Mouse (Mus musculus) neural tube, embryonic 11.5 days (tissue): ENCODE measurements around the gene Tcf20. TPM values are rescaled to one million over a fixed set of nuclear protein-coding genes. Genes with fewer than 3 reads are reported as not detected.

Source experiments
- ATAC-seq: fragments of 200-750 bp; cut with Nextera tagmentation; 2 replicates; pipeline ENCODE4 v1.8.0; 2017; ENCODE audit warnings: moderate number of reproducible peaks, mild to moderate bottlenecking, moderate TSS enrichment, moderate library complexity; ENCODE audit not compliant: insufficient read depth, low FRiP score, low TSS enrichment
- DNase-seq: peaks from one replicate; pipeline ENCODE4 v3.0.0-alpha.2; 2015; ENCODE audit warnings: low spot score
- H3K27ac ChIP-seq: fragments of 300-500 bp; sonication (generic); 2 replicates; pipeline ENCODE4 v1.5.1; 2014; ENCODE audit warnings: low read depth, mild to moderate bottlenecking, low read length
- H3K27me3 ChIP-seq: fragments of 300-500 bp; sonication (generic); 2 replicates; pipeline ENCODE4 v1.6.1; 2014; ENCODE audit warnings: mild to moderate bottlenecking, low read length, mixed read lengths; ENCODE audit not compliant: control insufficient read depth, insufficient read depth
- H3K36me3 ChIP-seq: fragments of 300-500 bp; sonication (generic); 2 replicates; pipeline ENCODE4 v1.6.1; 2014; ENCODE audit warnings: mild to moderate bottlenecking, low read length, moderate library complexity, mixed read lengths; ENCODE audit not compliant: control insufficient read depth, insufficient read depth
- H3K4me1 ChIP-seq: fragments of 300-500 bp; sonication (generic); 2 replicates; pipeline ENCODE4 v1.6.1; 2014; ENCODE audit warnings: low read length, mixed read lengths; ENCODE audit not compliant: control insufficient read depth, insufficient read depth
- H3K4me2 ChIP-seq: fragments of 300-500 bp; sonication (generic); 2 replicates; pipeline ENCODE4 v1.6.1; 2014; ENCODE audit warnings: low read depth, mild to moderate bottlenecking, moderate library complexity
- H3K4me3 ChIP-seq: fragments of 300-500 bp; sonication (generic); 2 replicates; pipeline ENCODE4 v1.5.1; 2014; ENCODE audit warnings: low read depth, low read length
- H3K9ac ChIP-seq: fragments of 300-500 bp; sonication (generic); 2 replicates; pipeline ENCODE4 v1.6.1; 2014; ENCODE audit warnings: mild to moderate bottlenecking, low read length
- H3K9me3 ChIP-seq: fragments of 300-500 bp; sonication (generic); 2 replicates; pipeline ENCODE4 v1.6.1; 2016; ENCODE audit warnings: low read length; ENCODE audit not compliant: control insufficient read depth
- WGBS: fragments of 180-500 bp; shearing (Covaris S2); extraction: QIAGEN DNeasy Blood & Tissue Kit; methylation state at CpG from one replicate; pipeline ENCODE4 v1.1.7; 2014; 5-methylcytosine and 5-hydroxymethylcytosine counted together
- polyA plus RNA-seq: library from polyadenylated mRNA; unstranded; fragments of >200 nt; fragmentation: Nextera tagmentation; extraction: Ambion mirVana; gene quantifications from 2 replicates; pipeline ENCODE4 v1.2.1, GENCODE M21; 2014

Tcf20 gene
- polyA plus RNA-seq, 1 experiment from 2014 or later: 12.4 TPM

DNA sequence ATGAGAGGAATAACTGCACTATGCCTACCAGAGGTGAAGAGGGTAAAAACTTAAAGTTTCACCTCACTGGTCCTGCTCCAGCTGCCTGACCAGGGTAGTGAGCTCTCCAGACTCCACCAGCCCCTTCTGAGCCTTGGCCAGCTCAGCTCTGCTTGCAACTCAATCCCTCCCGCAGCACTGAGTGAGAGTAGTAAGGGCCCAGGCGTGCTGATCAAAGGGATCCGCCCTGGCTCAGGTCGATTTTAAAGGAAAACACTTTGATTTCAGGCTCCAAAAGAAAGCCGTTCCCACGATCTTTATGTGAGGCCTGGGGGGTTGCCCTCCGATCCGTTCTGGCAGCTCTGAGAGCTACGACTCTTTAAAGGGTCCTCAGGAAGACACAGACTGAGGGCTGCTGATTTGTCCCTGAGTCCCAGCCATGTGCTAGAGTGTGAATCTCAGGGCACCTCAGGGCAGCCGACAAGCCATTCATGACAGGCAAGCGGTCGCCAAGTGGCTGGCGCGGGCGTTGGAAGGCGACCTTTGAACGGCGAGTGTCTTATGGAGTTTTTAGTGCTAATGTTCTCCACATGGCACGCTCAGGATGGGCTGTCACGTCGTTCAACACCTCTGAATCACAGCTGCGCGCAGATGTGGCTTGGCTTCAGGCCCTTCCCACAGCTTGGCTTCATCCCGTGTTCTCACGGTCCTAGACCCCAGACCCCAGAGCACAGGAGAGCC, 37.5 kb upstream of the Tcf20 start:
- Histone ChIP-seq H3K27me3 (no peaks in the 10 kb centered on the region), H3K4me1 (peaks cover 19% of the 10 kb centered on the region), H3K27ac (0 out of 2 replicates have a peak overlapping the region, but pooled peaks have one; percentile 10), H3K4me2 (no peak overlapping the region), H3K9me3 (no peaks in the 10 kb centered on the region), H3K4me3 (no peak overlapping the region), H3K36me3 (no peaks in the 10 kb centered on the region), H3K9ac (no peak overlapping the region)
- ATAC-seq (no peak), DNase-seq (peak; percentile 51)
- WGBS: 13% methylated on average over 25 of the region's 25 CpGs

- no peak overlapping the region for H3K27ac ChIP-seq
- 28% methylated on average over 8 of the region's 8 CpGs for WGBS
- H3K36me3 ChIP-seq: no peaks in the 10 kb centered on the region
- H3K4me3 ChIP-seq: no peak overlapping the region
- peaks cover 17% of the 10 kb centered on the region for H3K4me1 ChIP-seq
- no peaks in the 10 kb centered on the region for H3K27me3 ChIP-seq
- H3K4me2 ChIP-seq: no peak overlapping the region
- no peak overlapping the region for H3K9ac ChIP-seq
- ATAC-seq (no peak), DNase-seq (no peak)
- no peaks in the 10 kb centered on the region for H3K9me3 ChIP-seq
Observed at GRCm38 (mm10) chr15:83022947-83023346, 35.3 kb upstream of the Tcf20 start.

GRCm38 (mm10) chr15:83010990-83011664, 23.5 kb upstream of the Tcf20 start:
- peaks cover 19% of the 10 kb centered on the region for H3K4me1 ChIP-seq

DNA sequence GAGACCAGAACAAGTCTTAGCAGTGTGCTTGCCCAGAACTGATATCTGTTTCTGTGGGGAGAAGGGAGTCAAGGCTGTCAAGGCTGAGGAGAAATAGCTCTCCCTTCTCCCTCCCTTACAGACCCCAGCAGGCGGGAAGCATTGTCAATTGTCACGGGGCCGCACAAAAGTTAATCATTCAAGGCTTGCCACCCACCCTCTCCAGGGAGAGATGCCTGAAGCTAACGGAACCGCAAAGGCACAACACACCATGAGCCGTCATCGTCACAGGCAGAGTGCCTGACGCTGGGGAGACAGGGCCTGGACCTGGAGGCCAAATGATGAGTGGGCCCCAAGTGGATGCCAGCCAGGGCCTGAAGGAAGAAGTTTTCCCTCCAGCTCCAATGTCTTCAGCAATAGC, 22.8 kb upstream of the Tcf20 start:
- peak; percentile 58 for DNase-seq
- H3K4me1 ChIP-seq: peaks cover 19% of the 10 kb centered on the region
- H3K36me3 ChIP-seq: no peaks in the 10 kb centered on the region
- H3K4me2 ChIP-seq: no peak overlapping the region
- H3K27ac ChIP-seq: no peak overlapping the region
- 9% methylated on average over 8 of the region's 8 CpGs for WGBS
- no peaks in the 10 kb centered on the region for H3K9me3 ChIP-seq
- H3K27me3 ChIP-seq: 0 out of 2 replicates have a peak, but pooled peaks cover 2% of the 10 kb centered on the region
- H3K9ac ChIP-seq: no peak overlapping the region
- no peak for ATAC-seq
- no peak overlapping the region for H3K4me3 ChIP-seq

More at GRCm38 (mm10) chr15:83010990-83011664, 23.5 kb upstream of the Tcf20 start:
- Histone ChIP-seq H3K4me3 (no peak overlapping the region), H3K27me3 (0 out of 2 replicates have a peak, but pooled peaks cover 2% of the 10 kb centered on the region), H3K27ac (no peak overlapping the region), H3K4me2 (no peak overlapping the region), H3K9me3 (no peaks in the 10 kb centered on the region), H3K9ac (no peak overlapping the region; the same call in 1 of the 2 replicates), H3K36me3 (no peaks in the 10 kb centered on the region)
- ATAC-seq (0 out of 2 replicates have a peak, but pooled peaks have one; percentile 27), DNase-seq (peak; percentile 50)
- 26% methylated on average over 15 of the region's 15 CpGs for WGBS

DNA sequence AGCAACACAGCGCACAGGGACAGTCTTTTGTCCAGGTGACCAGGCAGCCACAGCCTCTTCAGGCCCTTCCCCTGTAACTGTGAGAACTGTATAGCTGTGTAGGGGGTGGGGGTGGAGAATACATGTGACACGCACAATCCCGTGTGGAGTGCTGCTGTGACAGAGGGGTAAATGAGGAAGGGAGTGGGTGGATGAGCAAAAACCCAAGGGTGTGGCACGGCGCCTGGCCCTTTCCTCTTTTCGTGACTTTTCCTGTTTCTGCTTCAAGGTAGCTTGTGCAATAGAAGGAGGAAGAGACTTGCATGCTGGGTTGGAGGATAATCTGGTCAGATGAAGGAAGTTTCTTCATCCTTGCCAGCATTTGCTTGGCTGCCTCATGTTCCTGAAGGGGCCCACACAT, 21.9 kb upstream of the Tcf20 start:
- 89% methylated on average over 6 of the region's 6 CpGs for WGBS
- H3K4me3 ChIP-seq: no peak overlapping the region
- H3K27ac ChIP-seq: no peak overlapping the region
- H3K4me1 ChIP-seq: peaks cover 19% of the 10 kb centered on the region
- 0 out of 2 replicates have a peak, but pooled peaks cover 2% of the 10 kb centered on the region for H3K27me3 ChIP-seq
- H3K36me3 ChIP-seq: no peaks in the 10 kb centered on the region
- ATAC-seq (no peak), DNase-seq (no peak)
- no peak overlapping the region for H3K4me2 ChIP-seq
- H3K9me3 ChIP-seq: no peaks in the 10 kb centered on the region
- H3K9ac ChIP-seq: no peak overlapping the region

GRCm38 (mm10) chr15:83008761-83009423, 21.2 kb upstream of the Tcf20 start:
- Histone ChIP-seq H3K4me2 (no peak overlapping the region), H3K27ac (no peak overlapping the region), H3K27me3 (0 out of 2 replicates have a peak, but pooled peaks cover 2% of the 10 kb centered on the region), H3K4me3 (no peak overlapping the region), H3K36me3 (no peaks in the 10 kb centered on the region), H3K9me3 (no peaks in the 10 kb centered on the region), H3K4me1 (peaks cover 19% of the 10 kb centered on the region), H3K9ac (no peak overlapping the region)
- DNase-seq: no peak
- ATAC-seq: no peak
- WGBS: 75% methylated on average over 13 of the region's 13 CpGs

DNA sequence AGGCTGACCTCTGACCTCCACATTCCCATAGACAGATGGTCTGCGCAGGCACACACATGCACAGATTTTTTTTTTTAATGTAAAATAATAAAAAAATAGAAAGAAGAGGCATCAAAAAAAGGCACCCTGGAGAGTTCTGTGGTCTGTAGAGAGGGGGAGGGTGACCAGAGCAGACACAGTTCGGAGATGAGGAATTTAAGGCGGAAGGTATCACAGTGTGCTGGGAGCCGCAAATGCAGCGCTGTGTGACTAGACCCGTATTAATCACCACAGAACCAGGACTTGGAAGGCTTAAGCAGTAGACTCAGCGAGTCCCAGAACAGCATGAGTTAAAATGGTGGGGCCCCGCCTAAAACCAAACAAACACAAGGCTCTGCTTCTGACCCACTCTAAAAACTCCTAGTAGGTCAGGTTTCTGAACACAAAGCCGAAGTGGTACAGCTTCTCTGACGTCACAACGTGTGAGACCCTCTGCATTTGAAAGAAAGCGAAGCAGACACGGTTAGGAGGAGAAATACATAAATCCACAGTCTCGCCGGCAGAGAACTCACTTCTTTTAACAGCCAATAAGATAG, 19.8 kb upstream of the Tcf20 start:
- H3K4me1 ChIP-seq: peaks cover 22% of the 10 kb centered on the region
- H3K9ac ChIP-seq: no peak overlapping the region
- H3K36me3 ChIP-seq: no peaks in the 10 kb centered on the region
- DNase-seq (no peak), ATAC-seq (no peak)
- WGBS: 52% methylated on average over 15 of the region's 15 CpGs
- no peaks in the 10 kb centered on the region for H3K9me3 ChIP-seq
- H3K27ac ChIP-seq: no peak overlapping the region
- no peak overlapping the region for H3K4me3 ChIP-seq
- no peak overlapping the region for H3K4me2 ChIP-seq
- H3K27me3 ChIP-seq: 0 out of 2 replicates have a peak, but pooled peaks cover 2% of the 10 kb centered on the region

DNA sequence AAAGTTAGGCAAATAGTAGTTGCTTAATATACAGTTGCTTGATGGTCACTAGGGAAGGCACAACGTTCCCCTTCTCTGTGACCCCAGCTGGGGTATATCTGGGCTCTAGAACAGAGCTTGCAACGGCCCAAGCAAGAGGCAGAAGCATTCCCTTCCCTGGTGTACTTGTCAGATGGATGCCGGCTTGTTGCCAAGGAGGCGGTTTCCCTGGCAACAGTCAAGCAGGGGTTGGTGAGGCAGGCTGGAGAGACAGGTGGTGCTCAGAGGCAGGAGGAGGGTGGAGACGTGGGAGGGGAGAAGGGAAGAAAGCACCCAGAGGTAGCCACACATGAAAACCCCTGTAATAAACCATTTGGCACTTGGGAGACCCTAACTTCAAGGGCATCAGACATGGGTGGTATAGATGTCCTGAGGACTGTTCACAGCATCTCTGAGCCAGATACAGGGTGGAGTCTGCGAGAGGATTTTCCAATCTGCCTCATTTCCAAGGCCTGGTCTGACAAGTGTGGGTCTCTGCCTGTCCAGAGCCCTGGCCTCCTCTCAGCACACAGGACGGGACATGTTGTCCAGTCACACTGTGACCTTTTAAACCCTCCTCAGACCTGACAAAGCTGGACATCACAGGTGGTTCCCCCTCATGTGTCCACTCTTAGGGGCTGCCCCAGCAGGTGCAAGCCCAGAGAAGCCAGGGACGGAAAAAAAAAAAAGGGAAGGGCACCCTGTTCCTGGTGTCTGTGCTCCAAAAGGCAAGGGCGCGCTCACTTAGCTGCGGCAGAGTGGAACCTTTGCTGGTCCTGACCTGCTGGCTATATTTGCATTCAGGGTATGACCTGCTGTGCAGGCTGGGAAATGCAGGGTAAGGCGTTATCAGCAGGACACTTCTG, 15.2 kb upstream of the Tcf20 start:
- Histone ChIP-seq H3K4me2 (no peak overlapping the region), H3K4me1 (peaks cover 6% of the 10 kb centered on the region), H3K4me3 (no peak overlapping the region), H3K27me3 (no peaks in the 10 kb centered on the region), H3K9ac (no peak overlapping the region), H3K36me3 (no peaks in the 10 kb centered on the region), H3K27ac (no peak overlapping the region), H3K9me3 (no peaks in the 10 kb centered on the region)
- ATAC-seq (peak; percentile 71), DNase-seq (peak; percentile 75)
- WGBS: 41% methylated on average over 12 of the region's 12 CpGs
